Mouse (Mus musculus) embryonic stem cell, embryonic (primary cell): ENCODE results near the gene Olfr952.

ENCODE experiments used
- CTCF ChIA-PET, 4 experiments: fragments of 300-600 bp in 2 of 4; fragments of 350-600 bp in 2 of 4; sonication (Branson Sonifier 250); formaldehyde crosslinking; loops; one replicate each; lab custom pipeline; 2022; ENCODE audit warnings: inconsistent platforms in 2 of 4; lab: Charles Lee
- POLR2A ChIA-PET, 4 experiments: fragments of 300-600 bp in 2 of 4; fragments of 350-600 bp in 2 of 4; sonication (Branson Sonifier 250); formaldehyde crosslinking; loops; one replicate each; lab custom pipeline; 2022; ENCODE audit warnings: antibody characterized with exemption in 4 of 4, inconsistent platforms in 1 of 4; lab: Charles Lee

Olfr952 gene

DNA sequence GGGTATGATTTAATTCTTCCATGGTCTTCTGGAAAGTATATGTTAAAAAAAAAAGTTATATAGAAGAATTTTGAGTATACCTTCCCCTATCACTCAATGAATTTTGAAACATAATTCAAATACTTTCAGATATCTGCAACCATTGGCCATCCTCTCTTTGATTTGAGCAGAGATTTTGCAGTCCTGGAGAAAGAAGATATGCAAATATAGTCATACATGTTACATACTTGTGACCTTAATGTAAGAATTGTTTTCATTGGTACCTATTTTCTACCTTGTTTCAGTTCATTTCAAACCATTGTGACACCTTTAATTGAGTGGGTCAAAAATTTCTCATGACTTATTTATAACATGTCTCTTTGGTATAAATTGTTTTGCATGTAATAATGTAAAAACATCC lies at the start of gene Olfr952:
TSS of gene Olfr952 (minus strand) at position 101 of the 400 bp plus-strand sequence.
- ChIA-PET POLR2A (no interaction called here), CTCF (no interaction called here)

DNA sequence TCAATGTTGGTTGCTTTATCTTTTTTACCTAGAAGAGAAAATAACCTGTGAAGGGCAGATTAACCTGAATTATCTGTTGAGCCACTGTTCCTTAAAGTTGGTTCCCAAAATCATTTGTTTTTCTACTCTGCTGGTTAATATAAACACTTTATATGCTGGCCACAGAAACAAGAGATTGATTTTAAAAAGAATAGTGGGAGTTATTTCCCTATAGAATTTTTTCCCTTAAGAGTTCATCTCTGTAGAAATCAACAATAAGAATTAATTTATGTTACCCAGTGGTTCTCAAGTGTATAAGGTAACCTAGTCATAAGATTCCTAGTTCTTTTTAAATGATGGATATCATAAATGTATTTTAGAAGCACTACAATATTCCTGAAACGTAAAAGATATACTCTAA lies 44.9 kb upstream of the Olfr952 start, which contains the start of gene Olfr955:
TSS of gene Olfr955 (minus strand) at position 101 of the 400 bp plus-strand sequence.
- POLR2A ChIA-PET = no interaction called here
- CTCF ChIA-PET = no interaction called here

DNA sequence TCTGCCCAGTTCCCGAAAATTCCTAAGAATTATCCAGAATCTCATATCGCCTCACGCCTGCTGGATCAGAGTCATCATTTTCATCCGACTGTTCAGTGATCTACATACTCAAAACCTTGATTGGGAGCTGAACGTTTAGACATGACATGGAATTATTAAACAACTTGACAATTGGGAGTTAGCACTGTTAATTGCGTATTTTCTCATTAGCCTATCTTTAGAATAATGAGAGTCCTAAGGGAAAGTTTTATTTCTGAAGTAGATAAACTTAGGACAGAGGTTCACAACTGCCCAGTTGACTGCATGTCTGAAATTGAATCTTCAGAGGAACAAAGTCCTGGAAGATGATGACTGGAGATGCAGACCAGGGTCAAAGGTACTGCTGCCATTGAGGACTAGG lies 29.5 kb upstream of the Olfr952 start, which contains the start of gene Olfr954:
TSS of gene Olfr954 (plus strand) at position 301 of the 400 bp plus-strand sequence.
- ChIA-PET POLR2A (no interaction called here), CTCF (no interaction called here)

DNA sequence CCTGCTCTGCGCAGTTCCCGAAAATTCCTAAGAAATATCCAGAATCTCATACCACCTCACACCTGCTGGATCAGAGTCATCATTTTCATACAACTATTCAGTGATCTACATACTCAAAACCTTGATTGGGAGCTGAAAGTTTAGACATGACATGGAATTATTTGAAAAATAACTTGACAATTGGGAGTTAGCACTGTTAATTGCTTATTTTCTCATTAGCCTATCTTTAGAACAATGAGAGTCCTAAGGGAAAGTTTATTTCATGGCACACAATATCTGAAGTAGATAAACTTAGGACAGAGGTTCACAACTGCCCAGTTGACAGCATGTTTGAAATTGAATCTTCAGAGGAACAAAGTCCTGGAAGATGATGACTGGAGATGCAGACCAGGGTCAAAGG lies 39.8 kb downstream of the Olfr952 start, which contains the start of gene Olfr951:
TSS of gene Olfr951 (plus strand) at position 301 of the 400 bp plus-strand sequence.
- CTCF ChIA-PET = no interaction called here
- POLR2A ChIA-PET = no interaction called here
